Mouse (Mus musculus) embryonic facial prominence, embryonic 11.5 days (tissue): ENCODE data around the gene Lhpp. TPM values are rescaled to one million over a fixed set of nuclear protein-coding genes. Genes with fewer than 3 reads are reported as not detected.
A peak's percentile ranks its signal among the peaks of the same experiment; 100 is the strongest.

Experiments used
- ATAC-seq: fragments of 200-750 bp; cut with Nextera tagmentation; replicated peaks from 2 replicates; pipeline ENCODE4 v1.8.0; 2017; ENCODE audit warnings: low read depth; ENCODE audit not compliant: insufficient number of reproducible peaks, low FRiP score, low TSS enrichment
- DNase-seq: peaks from one replicate; pipeline ENCODE4 v3.0.0-alpha.2; 2015; ENCODE audit warnings: low spot score
- H3K27ac ChIP-seq: fragments of 300-500 bp; sonication (generic); replicated peaks from 2 replicates; pipeline ENCODE4 v1.5.1; 2014; ENCODE audit warnings: mild to moderate bottlenecking, low read depth, low read length, control low read depth
- H3K27me3 ChIP-seq: fragments of 300-500 bp; sonication (generic); 2 replicates; pipeline ENCODE4 v1.6.1; 2014; ENCODE audit warnings: mild to moderate bottlenecking, low read length, moderate library complexity, mixed read lengths; ENCODE audit not compliant: control insufficient read depth, insufficient read depth
- H3K36me3 ChIP-seq: fragments of 300-500 bp; sonication (generic); replicated peaks from 2 replicates; pipeline ENCODE4 v1.6.1; 2014; ENCODE audit warnings: low read depth, mild to moderate bottlenecking, low read length, moderate library complexity, mixed read lengths; ENCODE audit not compliant: control insufficient read depth, insufficient read depth
- H3K4me1 ChIP-seq: fragments of 300-500 bp; sonication (generic); 2 replicates; pipeline ENCODE4 v1.6.1; 2014; ENCODE audit warnings: low read length, mixed read lengths; ENCODE audit not compliant: control insufficient read depth, insufficient read depth
- H3K4me2 ChIP-seq: fragments of 300-500 bp; sonication (generic); 2 replicates; pipeline ENCODE4 v1.6.1; 2014; ENCODE audit warnings: low read depth, mild to moderate bottlenecking, control low read depth, low read length, moderate library complexity
- H3K4me3 ChIP-seq: fragments of 300-500 bp; sonication (generic); 2 replicates; pipeline ENCODE4 v1.5.1; 2014; ENCODE audit warnings: low read depth, low read length, control low read depth
- H3K9ac ChIP-seq: fragments of 300-500 bp; sonication (generic); replicated peaks from 2 replicates; pipeline ENCODE4 v1.6.1; 2014; ENCODE audit warnings: mild to moderate bottlenecking, control low read depth, low read length
- H3K9me3 ChIP-seq: fragments of 300-500 bp; sonication (generic); replicated peaks from 2 replicates; pipeline ENCODE4 v1.6.1; 2016; ENCODE audit warnings: mild to moderate bottlenecking, low read length, inconsistent platforms, mixed read lengths; ENCODE audit not compliant: control insufficient read depth
- WGBS: fragments of 180-500 bp; shearing (Covaris S2); extraction: QIAGEN DNeasy Blood & Tissue Kit; methylation state at CpG from one replicate; pipeline ENCODE4 v1.1.7; 2014; 5-methylcytosine and 5-hydroxymethylcytosine counted together
- polyA plus RNA-seq: library from polyadenylated mRNA; unstranded; fragments of >200 nt; fragmentation: Nextera tagmentation; extraction: Ambion mirVana; gene quantifications from 2 replicates; pipeline ENCODE4 v1.2.1, GENCODE M21; 2014

Lhpp gene
- 15.5 and 16.3 TPM in 2 replicates for polyA plus RNA-seq

DNA sequence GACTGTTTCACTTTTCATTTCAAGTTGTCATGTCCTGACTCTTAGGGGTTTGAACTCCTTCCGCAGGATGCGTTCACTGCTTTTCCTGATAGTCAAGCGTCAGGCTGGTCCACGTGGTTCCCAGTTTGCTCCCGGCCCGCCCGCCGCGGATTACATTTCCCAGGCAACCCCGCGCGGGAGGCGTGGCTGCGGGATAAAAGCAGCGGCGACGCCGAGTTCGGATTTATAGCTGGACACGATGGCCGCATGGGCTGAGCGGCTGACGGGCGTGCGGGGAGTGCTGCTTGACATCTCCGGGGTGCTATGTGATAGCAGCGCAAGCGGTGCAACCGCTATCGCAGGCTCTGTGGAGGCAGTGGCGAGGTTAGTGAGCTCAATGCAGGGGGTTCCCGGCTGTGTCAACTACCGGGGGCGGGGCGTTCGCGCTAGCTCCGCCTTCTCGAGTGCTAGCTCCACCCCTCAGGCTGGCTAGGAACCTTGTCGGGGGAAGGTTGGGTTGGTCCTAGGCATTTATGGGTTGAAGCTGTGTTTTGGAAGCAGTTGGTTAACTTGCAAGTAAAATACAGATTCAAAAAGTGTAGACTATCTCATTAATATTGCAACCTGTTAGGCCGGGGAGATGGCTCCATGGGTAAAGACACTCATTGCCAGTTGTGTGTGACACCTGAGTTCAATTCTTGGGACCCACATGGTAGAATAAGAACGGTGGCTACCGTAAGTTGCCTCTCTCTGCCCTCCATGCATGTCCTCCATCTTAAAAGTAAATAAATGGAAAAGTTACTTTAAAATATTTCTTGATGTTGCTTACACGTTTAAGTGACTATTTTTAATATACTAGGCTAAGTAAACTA lies at the start of gene Lhpp:
Lhpp (plus strand) TSS at position 171 of the 851 bp plus-strand sequence.
- H3K9me3 ChIP-seq = no peaks in the 10 kb centered on the region
- DNase-seq = peak; percentile 86
- H3K4me2 ChIP-seq = peak within 1 kb of the TSS; percentile 59
- no peaks in the 10 kb centered on the region for H3K27me3 ChIP-seq
- peak within 1 kb of the TSS; percentile 63 for H3K9ac ChIP-seq
- H3K4me3 ChIP-seq = peak within 1 kb of the TSS; percentile 50
- 7% methylated on average over 44 of the region's 44 CpGs for WGBS
- ATAC-seq = peak; percentile 83
- no peaks in the 10 kb centered on the region for H3K4me1 ChIP-seq
- no peaks in the 10 kb centered on the region for H3K36me3 ChIP-seq
- no peak within 1 kb of the TSS for H3K27ac ChIP-seq

DNA sequence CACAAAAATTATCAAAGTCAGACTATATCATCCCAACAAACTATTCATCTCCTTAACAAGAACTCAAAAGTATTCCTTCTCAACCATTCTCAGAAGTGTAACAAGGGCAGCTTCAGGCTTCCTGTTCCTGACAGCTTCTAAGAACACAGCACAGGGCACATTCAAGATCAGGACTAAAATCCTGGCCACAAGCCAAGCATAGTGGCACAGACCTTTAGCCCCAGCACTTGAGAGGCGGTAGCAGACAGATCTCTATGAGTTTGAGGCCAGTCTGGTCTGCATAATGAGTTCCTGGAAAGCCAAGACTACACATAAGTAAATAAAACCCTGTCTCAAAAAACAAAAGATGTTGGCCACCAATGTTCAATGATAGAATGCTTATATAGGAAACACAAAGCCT lies 44.6 kb upstream of the Lhpp start:
- Histone ChIP-seq H3K9me3 (no peaks in the 10 kb centered on the region), H3K27ac (no peak overlapping the region), H3K36me3 (peaks cover 6% of the 10 kb centered on the region), H3K4me1 (no peaks in the 10 kb centered on the region), H3K9ac (no peak overlapping the region), H3K4me2 (no peak overlapping the region), H3K4me3 (no peak overlapping the region), H3K27me3 (no peaks in the 10 kb centered on the region)
- no peak for DNase-seq
- 79% methylated on average over 1 of the region's 1 CpGs for WGBS
- no peak for ATAC-seq

DNA sequence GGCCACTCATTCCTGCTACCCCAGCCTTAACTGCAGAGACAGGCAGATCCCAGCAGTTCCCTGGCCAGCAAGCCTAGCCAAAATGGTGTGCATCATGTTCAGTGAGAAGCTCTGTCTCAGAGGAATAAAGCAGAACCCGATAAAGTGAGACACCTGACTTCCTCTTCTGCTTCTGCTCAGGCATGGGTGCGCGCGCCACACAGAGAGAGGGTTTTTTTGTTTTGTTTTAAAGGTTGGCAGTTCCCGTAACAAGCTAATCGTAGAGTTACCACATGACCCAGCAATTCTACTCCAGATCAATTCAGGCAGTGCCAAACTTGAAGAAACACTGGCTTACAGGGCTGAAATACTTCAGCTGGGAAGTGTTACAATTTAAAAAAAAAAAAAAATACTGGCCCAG lies 41.6 kb upstream of the Lhpp start:
- DNase-seq = no peak
- H3K9me3 ChIP-seq = no peaks in the 10 kb centered on the region
- H3K9ac ChIP-seq = no peak overlapping the region
- H3K27me3 ChIP-seq = no peaks in the 10 kb centered on the region
- H3K4me2 ChIP-seq = no peak overlapping the region
- no peak overlapping the region for H3K27ac ChIP-seq
- no peak overlapping the region for H3K4me3 ChIP-seq
- peaks cover 5% of the 10 kb centered on the region for H3K36me3 ChIP-seq
- no peaks in the 10 kb centered on the region for H3K4me1 ChIP-seq
- no peak for ATAC-seq
- 94% methylated on average over 6 of the region's 6 CpGs for WGBS

DNA sequence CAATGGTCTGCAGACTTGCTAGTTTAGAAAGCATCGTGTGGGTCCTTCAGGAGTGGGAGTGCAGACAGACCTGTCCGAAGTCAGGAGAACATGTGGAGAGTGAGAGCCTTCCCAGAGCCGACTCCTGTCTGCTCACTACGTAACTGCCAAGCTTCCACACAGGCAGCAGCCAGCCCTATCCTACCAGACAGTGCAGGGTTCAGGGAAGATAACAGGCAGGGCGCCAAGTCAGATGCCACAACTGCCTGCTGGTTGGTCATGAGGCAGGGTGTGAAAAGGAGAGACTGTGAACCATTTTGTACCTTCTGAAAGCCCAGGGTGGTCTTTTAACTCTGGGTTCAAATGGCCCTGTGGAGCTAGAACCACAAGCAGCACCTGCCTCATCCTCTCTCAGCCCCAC lies 40.4 kb upstream of the Lhpp start:
- Histone ChIP-seq H3K4me2 (no peak overlapping the region), H3K4me3 (no peak overlapping the region), H3K4me1 (no peaks in the 10 kb centered on the region), H3K9me3 (no peaks in the 10 kb centered on the region), H3K36me3 (peaks cover 3% of the 10 kb centered on the region; the same call in 1 of the 2 replicates), H3K27me3 (no peaks in the 10 kb centered on the region), H3K27ac (no peak overlapping the region), H3K9ac (no peak overlapping the region)
- DNase-seq = no peak
- 92% methylated on average over 5 of the region's 5 CpGs for WGBS
- ATAC-seq = no peak

DNA sequence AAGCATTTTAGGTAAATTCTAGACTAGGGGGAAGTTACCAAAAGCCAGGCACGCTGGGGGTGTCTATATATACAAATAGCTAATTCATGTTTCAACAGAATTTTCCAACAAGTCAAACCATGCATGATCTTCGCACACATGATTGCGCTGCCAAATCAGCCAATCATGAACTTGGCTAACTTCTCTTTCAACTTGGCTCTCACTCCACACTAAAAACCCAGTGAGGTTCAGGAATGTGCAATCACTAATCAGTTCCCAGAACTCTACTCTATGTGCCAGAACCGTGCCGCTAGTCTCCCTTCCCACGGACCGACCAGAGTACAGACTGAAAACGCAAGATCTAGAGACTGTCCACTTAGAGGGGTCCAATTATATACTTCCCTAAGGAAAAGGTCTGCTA lies 39.0 kb upstream of the Lhpp start:
- Histone ChIP-seq H3K27me3 (no peaks in the 10 kb centered on the region), H3K4me2 (no peak overlapping the region), H3K4me1 (no peaks in the 10 kb centered on the region), H3K9ac (no peak overlapping the region), H3K9me3 (no peaks in the 10 kb centered on the region), H3K4me3 (no peak overlapping the region), H3K27ac (no peak overlapping the region), H3K36me3 (peaks cover 3% of the 10 kb centered on the region; the same call in 1 of the 2 replicates)
- WGBS = 76% methylated on average over 8 of the region's 8 CpGs
- ATAC-seq (no peak), DNase-seq (no peak)

DNA sequence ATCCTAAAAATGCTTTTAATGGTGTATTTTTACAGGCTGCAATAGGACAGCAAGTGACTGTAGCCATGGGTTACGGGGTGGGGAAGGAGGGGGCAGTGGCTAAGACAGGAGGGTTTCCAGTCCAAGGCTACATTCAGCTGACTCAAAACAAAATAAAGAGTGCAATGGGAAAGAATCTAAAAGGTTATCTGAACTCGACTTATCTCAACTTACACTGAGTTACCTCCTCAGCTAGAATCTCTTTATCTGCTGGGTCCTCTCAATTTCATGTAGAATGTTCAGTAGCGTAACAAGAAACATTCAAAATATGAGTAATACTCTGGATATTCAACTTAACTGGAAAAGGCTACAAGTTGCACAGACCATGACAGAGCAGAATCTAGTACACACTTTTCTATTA lies 37.7 kb upstream of the Lhpp start:
- H3K27ac ChIP-seq = no peak overlapping the region
- ATAC-seq = no peak

DNA sequence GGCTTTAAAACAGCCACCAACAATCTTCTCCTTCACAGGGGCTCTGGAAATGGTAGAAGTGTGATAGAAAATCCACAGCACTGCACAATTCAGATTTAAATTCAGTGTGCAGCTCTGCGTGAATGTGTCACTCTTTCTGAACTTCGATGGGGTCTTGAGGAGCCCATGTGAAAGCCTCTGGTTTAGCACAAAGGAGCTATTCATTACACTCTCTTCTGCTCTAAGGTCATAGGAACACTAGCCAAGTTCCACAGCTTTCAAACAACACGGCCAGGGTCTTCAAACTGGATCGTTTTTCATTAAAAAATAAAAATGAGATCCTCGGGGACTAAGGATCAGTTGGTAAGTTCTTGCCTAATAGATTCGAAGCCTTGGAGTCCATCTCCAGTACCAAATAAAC lies 37.2 kb upstream of the Lhpp start:
- ATAC-seq (no peak), DNase-seq (no peak)
- 35% methylated on average over 6 of the region's 6 CpGs for WGBS
- H3K36me3 ChIP-seq = peaks cover 3% of the 10 kb centered on the region; the same call in 1 of the 2 replicates
- H3K27me3 ChIP-seq = no peaks in the 10 kb centered on the region; the same call in 1 of the 2 replicates
- H3K27ac ChIP-seq = no peak overlapping the region
- no peak overlapping the region for H3K4me2 ChIP-seq
- H3K4me1 ChIP-seq = no peaks in the 10 kb centered on the region
- no peak overlapping the region for H3K4me3 ChIP-seq
- H3K9me3 ChIP-seq = no peaks in the 10 kb centered on the region
- no peak overlapping the region for H3K9ac ChIP-seq

More for the DNA sequence above, 37.7 kb upstream of the Lhpp start:
- no peaks in the 10 kb centered on the region for H3K9me3 ChIP-seq
- H3K4me2 ChIP-seq = no peak overlapping the region
- WGBS = 63% methylated on average over 3 of the region's 3 CpGs
- DNase-seq = no peak
- H3K9ac ChIP-seq = no peak overlapping the region
- peaks cover 3% of the 10 kb centered on the region; the same call in 1 of the 2 replicates for H3K36me3 ChIP-seq
- no peaks in the 10 kb centered on the region for H3K4me1 ChIP-seq
- no peak overlapping the region for H3K4me3 ChIP-seq
- H3K27me3 ChIP-seq = no peaks in the 10 kb centered on the region; the same call in 1 of the 2 replicates

DNA sequence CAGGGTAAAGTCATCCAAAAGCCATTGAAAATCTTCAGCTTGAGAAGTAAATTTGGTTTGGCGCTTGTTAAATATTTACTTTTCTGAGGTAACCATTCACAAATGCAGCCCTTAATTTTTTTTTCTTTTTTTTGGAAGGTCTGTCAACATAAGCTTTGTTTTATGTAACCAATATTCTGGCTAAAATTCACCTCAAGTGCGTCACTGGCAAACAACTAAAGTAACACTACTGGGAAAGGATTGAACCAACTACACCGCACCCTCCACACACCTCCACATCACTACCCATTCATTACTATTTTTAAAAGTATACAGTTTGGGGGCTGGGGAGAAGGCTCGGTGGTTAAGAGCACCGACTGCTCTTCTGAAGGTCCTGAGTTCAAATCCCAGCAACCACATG lies 35.8 kb upstream of the Lhpp start:
- Histone ChIP-seq H3K4me2 (no peak overlapping the region), H3K4me3 (no peak overlapping the region)
- ATAC-seq = no peak

More for the DNA sequence above, 35.8 kb upstream of the Lhpp start:
- H3K9ac ChIP-seq = no peak overlapping the region
- no peaks in the 10 kb centered on the region for H3K4me1 ChIP-seq
- no peaks in the 10 kb centered on the region for H3K9me3 ChIP-seq
- WGBS = 89% methylated on average over 5 of the region's 5 CpGs
- peaks cover 2% of the 10 kb centered on the region; the same call in 1 of the 2 replicates for H3K36me3 ChIP-seq
- no peak for DNase-seq
- no peaks in the 10 kb centered on the region; the same call in 1 of the 2 replicates for H3K27me3 ChIP-seq
- no peak overlapping the region for H3K27ac ChIP-seq
